Mouse (Mus musculus) liver, adult 2 months (tissue): Measurements from ENCODE around the gene Grik3. TPM values are rescaled to one million over a fixed set of nuclear protein-coding genes. Genes with fewer than 3 reads are reported as not detected.

Experiments
- DNase-seq: peaks from one replicate; pipeline ENCODE4 v3.0.0-alpha.2; 2011; ENCODE audit warnings: low read depth, low spot score; ENCODE audit errors: extremely low read depth
- H3K27ac ChIP-seq: fragments of 200-500 bp; replicated peaks from 2 replicates; pipeline ENCODE4 v1.5.1; 2012; ENCODE audit warnings: low read depth, mild to moderate bottlenecking, control low read depth, inconsistent platforms, low read length; ENCODE audit not compliant: insufficient read depth
- H3K27me3 ChIP-seq: fragments of 200-500 bp; 2 replicates; pipeline ENCODE4 v1.6.1; 2012; ENCODE audit warnings: mild to moderate bottlenecking, moderate library complexity, low read length, inconsistent platforms; ENCODE audit not compliant: control insufficient read depth, insufficient read depth
- H3K36me3 ChIP-seq: fragments of 200-500 bp; 2 replicates; pipeline ENCODE4 v1.6.1; 2012; ENCODE audit warnings: low read length, inconsistent platforms; ENCODE audit not compliant: control insufficient read depth, insufficient read depth
- H3K4me1 ChIP-seq: fragments of 200-500 bp; 2 replicates; pipeline ENCODE4 v1.6.1; 2011; ENCODE audit warnings: low read length; ENCODE audit not compliant: control insufficient read depth, insufficient read depth
- H3K4me3 ChIP-seq: fragments of 200-500 bp; 2 replicates; pipeline ENCODE4 v1.5.1; 2011; ENCODE audit warnings: low read depth, mild to moderate bottlenecking, control low read depth, low read length, moderate library complexity; ENCODE audit not compliant: insufficient read depth
- H3K79me2 ChIP-seq: fragments of 200-500 bp; 2 replicates; pipeline ENCODE4 v1.6.1; 2012; ENCODE audit warnings: inconsistent platforms, mild to moderate bottlenecking, low read length, moderate library complexity; ENCODE audit not compliant: control insufficient read depth, insufficient read depth
- H3K9ac ChIP-seq: fragments of 200-500 bp; 2 replicates; pipeline ENCODE4 v1.6.1; 2012; ENCODE audit warnings: low read depth, mild to moderate bottlenecking, control low read depth, inconsistent platforms, low read length
- CTCF ChIP-seq: fragments of 200-500 bp; IDR thresholded peaks from 2 replicates; pipeline ENCODE4 v1.5.1; 2011; ENCODE audit warnings: low read depth, low read length, control low read depth
- POLR2A ChIP-seq: fragments of 200-500 bp; IDR thresholded peaks from 2 replicates; pipeline ENCODE4 v1.6.1; 2011; ENCODE audit warnings: low read length, control low read depth; ENCODE audit not compliant: insufficient read depth; ENCODE audit errors: extremely low read depth
- WGBS: fragments of 180-500 bp; shearing (Covaris S2); methylation state at CpG from one replicate; pipeline ENCODE4 v1.1.7; 2018; 5-methylcytosine and 5-hydroxymethylcytosine counted together
- polyA plus RNA-seq: library from polyadenylated mRNA; depleted of rRNA; stranded (reverse); fragments of >200 nt; gene quantifications from 2 replicates; pipeline ENCODE4 v1.2.3, GENCODE M21; 2012
- total RNA-seq: library from RNA; depleted of rRNA; stranded (reverse); fragments of >200 nt; gene quantifications from 2 replicates; pipeline ENCODE4 v1.2.3, GENCODE M21; 2014

The Grik3 gene
- total and polyA plus RNA-seq, 2 experiments = 0.04 TPM; not detected in 1

DNA sequence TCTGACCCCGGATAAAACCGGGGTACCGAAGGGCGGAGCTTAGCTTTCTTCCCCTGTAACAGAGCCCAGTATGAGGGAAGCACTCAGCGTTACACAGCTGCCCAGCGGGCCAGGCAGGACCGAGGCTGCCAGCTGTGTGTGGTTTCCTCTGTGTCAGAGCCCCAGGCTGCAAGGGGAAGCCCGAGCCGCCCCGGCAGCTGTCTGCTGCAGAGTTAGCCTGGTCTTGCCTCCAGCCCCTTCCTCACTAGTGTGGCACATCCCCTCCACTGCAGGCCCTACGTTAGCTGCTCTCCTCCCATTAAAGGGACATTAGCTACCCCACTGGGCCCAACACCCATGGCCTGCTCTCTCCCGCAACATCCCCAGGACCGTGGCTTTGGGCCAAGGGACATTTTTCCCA, 25.1 kb downstream of the Grik3 start:
- H3K27ac ChIP-seq = no peak overlapping the region
- H3K36me3 ChIP-seq = no peaks in the 10 kb centered on the region
- no peaks in the 10 kb centered on the region for H3K27me3 ChIP-seq
- TF ChIP-seq CTCF (no peak), POLR2A (no peak)
- WGBS = 70% methylated on average over 13 of the region's 13 CpGs
- DNase-seq = no peak
- no peaks in the 10 kb centered on the region for H3K4me1 ChIP-seq
- no peak overlapping the region for H3K4me3 ChIP-seq
- no peaks in the 10 kb centered on the region for H3K79me2 ChIP-seq
- no peak overlapping the region for H3K9ac ChIP-seq

DNA sequence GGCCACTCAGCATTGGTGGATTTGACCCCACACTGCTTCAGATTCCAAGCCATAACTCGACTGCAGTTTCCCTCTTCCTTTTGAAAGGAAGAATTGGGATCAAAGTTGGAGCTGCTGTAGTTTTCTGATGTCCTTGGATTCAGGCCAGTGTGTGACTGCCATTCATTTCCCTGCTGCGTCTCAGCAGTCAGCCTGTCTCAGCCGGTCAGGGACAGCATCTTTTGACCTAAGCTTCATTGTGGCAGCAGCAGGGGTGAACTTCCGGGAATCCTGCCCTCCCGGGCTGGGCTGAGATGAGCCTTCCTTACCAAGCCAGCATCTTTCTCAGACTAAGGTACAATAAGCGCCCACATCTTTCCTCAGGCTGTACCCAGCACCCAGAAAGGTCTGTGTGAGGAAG, 26.1 kb downstream of the Grik3 start:
- 56% methylated on average over 6 of the region's 6 CpGs for WGBS
- DNase-seq = no peak
- no peak for TF ChIP-seq POLR2A
- no peak for TF ChIP-seq CTCF

DNA sequence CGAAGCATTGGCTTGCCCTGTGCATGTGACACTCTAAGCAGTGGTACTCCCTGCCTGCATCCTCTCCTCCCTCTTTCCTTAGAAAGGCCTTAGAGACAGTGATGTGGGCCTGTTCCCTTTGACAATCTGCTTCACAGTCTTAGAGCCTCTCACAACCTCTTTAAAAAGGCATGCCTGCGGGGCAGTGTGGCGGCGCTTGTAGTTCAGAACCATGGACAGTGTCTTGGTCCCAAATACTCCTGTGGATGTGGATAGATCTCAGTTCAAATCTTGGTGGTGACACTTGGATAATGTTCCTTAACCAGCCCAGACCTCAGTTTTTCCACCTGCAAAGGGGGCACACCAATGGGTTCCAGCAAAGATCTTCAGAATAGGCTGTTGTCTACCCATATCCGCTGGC, 28.4 kb downstream of the Grik3 start:
- Histone ChIP-seq H3K4me3 (no peak overlapping the region), H3K27ac (no peak overlapping the region), H3K9ac (no peak overlapping the region), H3K27me3 (no peaks in the 10 kb centered on the region), H3K4me1 (no peaks in the 10 kb centered on the region), H3K79me2 (no peaks in the 10 kb centered on the region), H3K36me3 (no peaks in the 10 kb centered on the region)
- TF ChIP-seq POLR2A (no peak), CTCF (no peak)
- DNase-seq = no peak
- WGBS = 81% methylated on average over 5 of the region's 5 CpGs

More for the DNA sequence above, 26.1 kb downstream of the Grik3 start:
- H3K27ac ChIP-seq = no peak overlapping the region
- H3K27me3 ChIP-seq = no peaks in the 10 kb centered on the region
- no peaks in the 10 kb centered on the region for H3K36me3 ChIP-seq
- H3K4me1 ChIP-seq = no peaks in the 10 kb centered on the region
- H3K79me2 ChIP-seq = no peaks in the 10 kb centered on the region
- no peak overlapping the region for H3K4me3 ChIP-seq
- no peak overlapping the region for H3K9ac ChIP-seq

- no peaks in the 10 kb centered on the region for H3K4me1 ChIP-seq
- no peak overlapping the region for H3K9ac ChIP-seq
- H3K79me2 ChIP-seq = no peaks in the 10 kb centered on the region
- no peak for DNase-seq
- TF ChIP-seq CTCF = no peak
- TF ChIP-seq POLR2A = no peak
- no peaks in the 10 kb centered on the region for H3K36me3 ChIP-seq
- H3K4me3 ChIP-seq = no peak overlapping the region
- H3K27me3 ChIP-seq = no peaks in the 10 kb centered on the region
- H3K27ac ChIP-seq = no peak overlapping the region
- WGBS = 61% methylated on average over 7 of the region's 7 CpGs
Observed at GRCm38 (mm10) chr4:125522931-125523330, 32.4 kb downstream of the Grik3 start.

GRCm38 (mm10) chr4:125525266-125525665, 34.8 kb downstream of the Grik3 start:
- H3K27ac ChIP-seq = no peak overlapping the region
- 73% methylated on average over 4 of the region's 4 CpGs for WGBS
- no peaks in the 10 kb centered on the region for H3K4me1 ChIP-seq
- H3K79me2 ChIP-seq = no peaks in the 10 kb centered on the region
- H3K4me3 ChIP-seq = no peak overlapping the region
- no peaks in the 10 kb centered on the region for H3K36me3 ChIP-seq
- DNase-seq = no peak
- no peaks in the 10 kb centered on the region for H3K27me3 ChIP-seq
- H3K9ac ChIP-seq = no peak overlapping the region
- TF ChIP-seq CTCF (no peak), POLR2A (no peak)

DNA sequence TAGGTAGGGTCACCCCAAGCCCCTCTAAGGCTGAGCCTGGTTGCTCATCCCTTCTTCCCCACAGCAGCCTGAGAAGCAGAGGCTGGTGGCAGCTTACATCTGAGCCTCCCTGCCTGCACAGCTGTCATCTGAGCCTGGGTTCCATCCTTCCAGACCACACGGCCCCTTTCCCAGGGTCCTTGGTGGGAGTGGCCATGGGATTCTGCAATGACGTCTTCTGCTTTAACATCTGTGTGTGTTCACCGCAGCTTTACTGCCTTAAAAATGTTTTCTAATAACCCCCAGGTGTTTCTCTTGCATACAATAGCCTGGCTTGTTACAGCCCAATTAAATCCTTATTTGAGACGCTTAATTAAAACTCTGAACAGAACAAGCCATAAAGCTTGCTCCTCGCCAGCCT, 35.9 kb downstream of the Grik3 start:
- no peaks in the 10 kb centered on the region for H3K79me2 ChIP-seq
- no peaks in the 10 kb centered on the region for H3K36me3 ChIP-seq
- no peaks in the 10 kb centered on the region for H3K4me1 ChIP-seq
- no peak overlapping the region for H3K9ac ChIP-seq
- 79% methylated on average over 5 of the region's 5 CpGs for WGBS
- no peaks in the 10 kb centered on the region for H3K27me3 ChIP-seq
- no peak for TF ChIP-seq POLR2A
- no peak for DNase-seq
- H3K27ac ChIP-seq = no peak overlapping the region
- H3K4me3 ChIP-seq = no peak overlapping the region
